Mouse (Mus musculus): Measurements from ENCODE around the gene Slc25a26. TPM values are rescaled to one million over a fixed set of nuclear protein-coding genes. Genes with fewer than 3 reads are reported as not detected.

The Slc25a26 gene
- polyA plus RNA-seq, 1 experiment from 2014 or later = 7.7 TPM

GRCm38 (mm10) chr6:94647574-94648430, 147.7 kb downstream of the Slc25a26 start:
- Histone ChIP-seq H3K27me3 (no peaks in the 10 kb centered on the region), H3K9me3 (no peaks in the 10 kb centered on the region), H3K4me3 (no peak overlapping the region), H3K27ac (peak overlapping the region; percentile 58), H3K4me1 (replicated peaks) (peaks cover 70% of the 10 kb centered on the region), H3K9ac (0 out of 2 replicates have a peak overlapping the region, but pooled peaks have one; percentile 6), H3K4me2 (no peak overlapping the region), H3K36me3 (no peaks in the 10 kb centered on the region)
- WGBS = 14% methylated on average over 10 of the region's 10 CpGs
- ATAC-seq (ENCODE audit: low FRiP score) = peak; percentile 86

GRCm38 (mm10) chr6:94648496-94648895, 148.4 kb downstream of the Slc25a26 start:
- Histone ChIP-seq H3K9me3 (no peaks in the 10 kb centered on the region), H3K9ac (no peak overlapping the region), H3K27ac (peak overlapping the region; percentile 58), H3K36me3 (no peaks in the 10 kb centered on the region), H3K4me1 (replicated peaks) (peaks cover 77% of the 10 kb centered on the region), H3K4me2 (no peak overlapping the region), H3K27me3 (no peaks in the 10 kb centered on the region), H3K4me3 (no peak overlapping the region)
- 38% methylated on average over 4 of the region's 4 CpGs for WGBS
- ATAC-seq (ENCODE audit: low FRiP score) = no peak

- H3K4me1 ChIP-seq (replicated peaks) = peaks cover 72% of the 10 kb centered on the region
- no peak for ATAC-seq (ENCODE audit: low FRiP score)
- H3K9ac ChIP-seq = no peak overlapping the region
- no peak overlapping the region for H3K27ac ChIP-seq
- no peaks in the 10 kb centered on the region for H3K27me3 ChIP-seq
- H3K4me2 ChIP-seq = no peak overlapping the region
- 73% methylated on average over 1 of the region's 1 CpGs for WGBS
- no peaks in the 10 kb centered on the region for H3K9me3 ChIP-seq
- no peak overlapping the region for H3K4me3 ChIP-seq
- no peaks in the 10 kb centered on the region for H3K36me3 ChIP-seq
Observed at GRCm38 (mm10) chr6:94649637-94650036, 149.5 kb downstream of the Slc25a26 start.

- 76% methylated on average over 17 of the region's 17 CpGs for WGBS
- Histone ChIP-seq H3K4me1 (replicated peaks) (peaks cover 84% of the 10 kb centered on the region), H3K36me3 (no peaks in the 10 kb centered on the region), H3K9ac (no peak overlapping the region), H3K9me3 (no peaks in the 10 kb centered on the region), H3K27me3 (no peaks in the 10 kb centered on the region), H3K27ac (no peak overlapping the region), H3K4me2 (no peak overlapping the region), H3K4me3 (no peak overlapping the region)
- ATAC-seq (ENCODE audit: low FRiP score) = no peak
Observed at GRCm38 (mm10) chr6:94651541-94651940, 151.4 kb downstream of the Slc25a26 start.

GRCm38 (mm10) chr6:94652659-94653213, 152.6 kb downstream of the Slc25a26 start:
- Histone ChIP-seq H3K27me3 (no peaks in the 10 kb centered on the region), H3K4me3 (no peak overlapping the region), H3K36me3 (no peaks in the 10 kb centered on the region), H3K27ac (no peak overlapping the region), H3K4me2 (no peak overlapping the region), H3K9ac (no peak overlapping the region), H3K4me1 (replicated peaks) (peaks cover 84% of the 10 kb centered on the region), H3K9me3 (no peaks in the 10 kb centered on the region)
- ATAC-seq (ENCODE audit: low FRiP score) = no peak
- WGBS = 72% methylated on average over 6 of the region's 6 CpGs

GRCm38 (mm10) chr6:94653388-94654316, 153.5 kb downstream of the Slc25a26 start:
- Histone ChIP-seq H3K9me3 (no peaks in the 10 kb centered on the region), H3K27ac (no peak overlapping the region), H3K4me2 (no peak overlapping the region), H3K4me3 (no peak overlapping the region), H3K36me3 (no peaks in the 10 kb centered on the region), H3K27me3 (no peaks in the 10 kb centered on the region), H3K9ac (no peak overlapping the region), H3K4me1 (replicated peaks) (peaks cover 75% of the 10 kb centered on the region)
- no peak for ATAC-seq (ENCODE audit: low FRiP score)
- 80% methylated on average over 10 of the region's 10 CpGs for WGBS

Small RNA genes lying within 50 kb of the gene (microRNA-seq; reads per million reads assigned to microRNA genes)
- gene Mir7041 = not detected

Other genes starting within 250 kb of the Slc25a26 start
- 29.1 and 31.6 TPM in 2 replicates for gene Magi1, start 216.4 kb upstream of the Slc25a26 start, polyA plus RNA-seq (2015; fragmentation: Nextera tagmentation; extraction: Ambion mirVana)
- gene Lrig1, start 199.8 kb downstream of the Slc25a26 start, polyA plus RNA-seq (2015; fragmentation: Nextera tagmentation; extraction: Ambion mirVana) = 10.9 and 12.5 TPM in 2 replicates

Data from hindbrain, embryonic 13.5 days (tissue).